Mouse (Mus musculus) T-helper 1 cell (primary cell): ENCODE results near the gene Rsph14.

Source experiments
- in situ Hi-C: fragments of 300-600 bp; cut with MboI, MseI; formaldehyde crosslinking; loops from one replicate; pipeline ENCODE4 v1.15.1; 2025; ENCODE audit warnings: high pct_unique_total_duplicates

Rsph14 gene

GRCm38 (mm10) chr10:74994863-74995262, 37.5 kb downstream of the Rsph14 start:
- in situ Hi-C loops: no loop called here

DNA sequence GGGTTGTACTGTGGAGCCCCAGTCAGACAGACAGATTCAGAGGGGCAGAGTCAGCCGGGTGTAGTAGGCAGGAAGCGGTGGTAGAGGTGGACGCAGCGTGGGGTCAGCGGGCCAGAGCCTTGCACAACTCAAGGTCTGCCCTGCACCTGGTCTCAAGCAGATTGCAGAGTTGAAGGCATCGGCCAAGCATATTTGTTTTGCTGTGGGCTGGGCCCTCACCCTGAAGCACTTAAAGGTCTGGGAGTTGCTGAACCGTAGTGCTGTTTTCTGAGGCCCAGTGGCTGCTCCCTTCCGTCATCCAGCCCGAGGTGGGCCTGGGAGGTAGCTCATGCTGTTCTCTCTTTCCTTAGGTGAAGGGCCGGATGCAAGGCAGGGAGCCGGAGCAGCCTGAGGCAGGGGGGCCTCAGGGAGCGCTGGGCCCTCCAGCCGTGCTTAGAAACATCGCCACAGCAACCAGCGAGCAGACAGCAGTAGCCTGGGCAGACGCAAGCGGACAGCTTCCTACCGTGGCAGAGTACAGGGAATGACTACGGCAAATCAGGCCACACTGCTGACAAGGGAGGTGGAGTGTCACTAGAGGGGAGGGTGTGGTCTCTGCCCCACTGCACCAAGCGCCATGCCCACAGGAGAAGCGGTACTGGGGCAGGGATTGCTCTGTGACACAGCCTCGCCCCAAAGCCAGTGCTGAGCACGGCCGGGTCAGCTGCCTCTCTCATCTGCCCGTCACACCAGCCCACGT, 41.6 kb downstream of the Rsph14 start:
- in situ Hi-C loops: no loop called here

DNA sequence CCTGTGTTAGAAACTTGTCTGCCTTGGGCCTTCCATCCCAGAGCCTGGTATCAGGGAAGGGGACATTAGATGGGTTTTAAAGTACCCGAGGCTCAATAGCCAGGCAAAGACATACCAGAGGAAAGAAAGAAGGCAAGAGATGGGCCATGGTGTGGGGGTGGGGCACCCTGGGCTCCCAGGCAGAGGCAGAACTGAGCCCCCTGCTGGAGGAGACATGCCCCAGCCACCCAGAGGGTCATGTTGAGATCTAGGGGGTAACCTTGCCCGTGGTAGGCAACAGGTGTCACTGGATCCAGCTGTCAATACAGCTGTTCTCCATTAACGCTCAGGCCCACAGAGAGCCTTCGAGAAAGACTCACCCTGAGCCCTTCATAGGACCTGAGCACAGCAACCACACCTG, 42.6 kb downstream of the Rsph14 start:
- in situ Hi-C loops: no loop called here

DNA sequence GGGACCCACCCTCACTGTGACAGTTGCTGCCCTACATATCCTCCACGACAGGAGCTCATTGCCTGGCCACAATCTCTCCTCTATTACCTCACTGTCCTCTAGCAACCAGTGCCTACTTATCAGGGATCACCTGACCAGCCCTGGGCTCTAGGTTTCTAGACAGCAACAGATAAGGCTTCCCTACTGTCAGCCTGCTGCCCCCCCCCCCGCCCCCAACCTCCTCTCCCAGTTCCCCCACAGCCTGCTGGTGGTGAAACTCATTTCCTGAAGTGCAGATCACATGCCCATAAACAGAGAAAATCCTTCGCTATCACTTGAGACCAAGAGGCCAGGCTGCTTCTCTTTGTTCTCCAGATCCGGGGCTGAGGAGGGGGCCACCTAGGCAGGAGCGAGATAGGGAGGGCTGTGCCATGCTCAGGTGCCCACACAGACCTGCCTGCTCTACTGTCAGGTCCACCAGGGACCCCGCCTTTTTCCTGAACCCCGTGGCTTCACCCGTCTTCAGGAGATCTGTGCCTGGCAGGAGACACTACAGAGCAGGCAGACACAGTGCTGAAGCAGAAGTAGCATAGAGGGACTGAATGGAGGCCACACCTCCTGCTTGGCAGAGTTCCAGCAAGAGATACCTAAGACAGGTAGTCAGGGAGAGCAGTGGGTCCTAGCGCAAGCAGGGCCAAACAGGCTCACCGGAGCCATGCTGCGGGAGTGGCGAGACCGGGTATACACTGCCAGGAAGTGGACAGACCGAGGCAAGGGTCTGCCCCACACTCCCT, 44.5 kb downstream of the Rsph14 start:
- in situ Hi-C loops: no loop called here

DNA sequence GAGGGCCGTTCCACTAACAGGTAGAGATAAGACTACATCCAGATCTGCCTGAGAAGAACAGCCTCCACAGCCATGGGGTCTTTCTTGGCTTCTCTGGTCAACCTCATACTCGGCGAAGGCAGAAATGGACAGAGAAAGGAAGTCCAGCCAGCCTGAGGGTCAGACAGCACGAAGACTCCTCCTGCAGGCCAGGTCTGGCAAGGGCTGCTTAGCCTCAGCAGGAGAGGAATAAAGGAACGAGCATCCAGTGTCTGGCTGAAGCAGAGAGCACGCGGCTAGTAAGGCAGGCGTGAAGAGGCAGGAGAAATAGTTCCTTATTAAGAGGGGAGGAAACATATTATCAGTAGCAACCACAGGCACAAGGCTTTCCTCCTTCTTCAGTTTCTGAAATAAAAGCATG, 49.2 kb downstream of the Rsph14 start:
- in situ Hi-C loops: no loop called here

DNA sequence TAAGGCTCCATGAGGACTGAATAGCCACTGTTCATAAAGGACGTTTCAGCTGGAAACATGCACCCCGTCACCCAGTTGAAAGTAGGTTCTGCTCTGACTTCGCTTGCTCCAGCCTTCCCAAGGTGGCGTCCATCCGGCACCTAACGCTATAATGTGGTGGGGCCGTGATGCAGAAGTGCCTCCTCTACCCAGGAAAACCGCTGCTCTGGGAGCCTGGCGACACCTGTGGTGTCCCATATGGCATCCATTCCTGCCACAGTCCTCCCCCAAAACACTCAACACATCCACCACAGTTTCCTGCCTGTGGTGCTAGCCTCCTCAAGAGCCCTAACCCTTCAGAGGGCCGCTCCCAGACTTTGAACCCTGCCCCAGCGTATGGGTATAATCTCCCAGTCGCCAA, 51.2 kb downstream of the Rsph14 start:
- in situ Hi-C loops: no loop called here

DNA sequence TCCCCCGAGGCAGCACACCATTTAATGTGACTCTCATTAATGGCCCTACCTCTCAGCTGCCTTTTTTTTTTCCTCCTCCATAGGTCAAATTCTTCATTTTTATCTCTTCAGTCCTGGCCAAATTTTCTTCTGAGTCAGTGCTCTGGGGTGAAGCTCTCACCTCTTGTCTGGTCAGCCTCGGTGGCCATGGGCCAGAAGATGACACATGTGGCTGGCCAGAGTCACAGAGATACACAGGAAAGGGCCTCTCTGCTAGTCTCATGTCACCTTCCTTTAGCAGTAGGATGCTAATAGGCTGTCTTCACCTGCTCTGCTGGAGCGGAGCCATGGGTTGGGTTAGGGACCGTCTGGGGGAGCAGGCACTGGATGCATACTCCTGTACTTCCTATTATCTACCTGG, 54.3 kb downstream of the Rsph14 start:
- in situ Hi-C loops: no loop called here

- in situ Hi-C loops: no loop called here
Measured at GRCm38 (mm10) chr10:74976429-74976828, 56.0 kb downstream of the Rsph14 start.

- in situ Hi-C loops: no loop called here
Measured at GRCm38 (mm10) chr10:74975626-74976025, 56.8 kb downstream of the Rsph14 start.

GRCm38 (mm10) chr10:74973026-74973425, 59.4 kb downstream of the Rsph14 start:
- in situ Hi-C loops: no loop called here

- in situ Hi-C loops: no loop called here
Measured at GRCm38 (mm10) chr10:74969266-74969665, 63.1 kb downstream of the Rsph14 start.

DNA sequence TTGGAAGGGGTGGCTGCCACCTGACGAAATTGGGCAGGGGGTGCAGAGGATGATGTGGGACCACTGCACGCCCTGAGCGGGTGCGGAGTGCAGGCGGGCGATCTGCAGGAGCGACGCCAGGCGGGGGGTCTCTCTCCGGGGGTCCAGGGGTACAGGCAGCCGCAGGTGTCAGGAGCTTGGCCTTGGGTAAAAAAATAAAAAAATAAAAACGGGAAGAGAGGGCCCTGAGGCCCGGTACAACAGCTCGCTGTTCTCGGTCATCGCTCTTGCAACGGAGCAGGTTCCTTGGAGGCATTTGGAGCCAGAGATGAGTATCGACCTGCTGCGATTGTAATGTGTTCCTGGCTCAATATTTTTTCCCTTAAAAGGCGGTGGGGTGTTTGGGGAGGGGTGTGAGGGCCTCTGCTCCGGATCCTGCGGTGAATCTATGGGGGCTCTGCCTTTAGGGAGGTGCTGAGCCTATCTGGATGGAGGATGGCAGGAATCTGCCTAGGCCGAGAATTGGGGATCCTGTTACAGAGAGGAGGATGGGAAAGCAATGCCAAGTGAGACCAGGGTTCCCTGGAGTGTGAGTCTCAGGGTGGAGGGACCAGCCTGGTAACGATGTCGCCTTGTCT, 64.6 kb downstream of the Rsph14 start:
- in situ Hi-C loops: no loop called here

DNA sequence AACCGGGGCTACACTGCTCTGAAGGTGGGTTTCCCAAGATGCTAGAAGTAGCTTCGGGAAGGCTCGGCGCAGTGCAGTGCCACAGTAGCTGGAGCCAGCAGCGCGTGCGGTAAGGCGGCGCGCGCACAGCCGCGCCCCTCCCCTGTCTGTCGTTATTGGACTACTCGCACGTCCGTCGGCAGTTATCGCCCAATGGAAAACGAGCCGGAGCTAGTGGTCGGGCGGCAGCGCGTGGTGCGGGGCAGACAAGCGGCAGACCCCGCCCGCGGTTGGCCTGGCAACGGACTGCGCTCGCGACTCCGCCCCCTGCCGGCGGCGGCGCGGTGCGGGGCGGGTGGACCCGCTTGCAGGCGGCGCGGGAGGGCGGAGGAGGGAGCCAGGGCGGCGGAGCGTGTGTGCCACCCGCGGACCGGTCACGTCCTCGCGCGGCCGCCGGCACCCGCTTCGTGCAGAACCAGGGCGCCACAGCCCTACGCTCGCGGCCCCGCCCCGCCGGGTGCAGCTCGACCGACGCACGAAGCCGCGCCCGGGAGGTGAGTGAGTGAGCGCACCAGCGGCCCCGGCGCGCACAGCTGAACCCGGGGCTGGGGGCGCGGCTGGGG, 65.4 kb downstream of the Rsph14 start, which contains the start of gene Gnaz:
Gene Gnaz, plus strand, starts transcription at position 328 of the 602 bp plus-strand sequence.
- in situ Hi-C loops: no loop called here

DNA sequence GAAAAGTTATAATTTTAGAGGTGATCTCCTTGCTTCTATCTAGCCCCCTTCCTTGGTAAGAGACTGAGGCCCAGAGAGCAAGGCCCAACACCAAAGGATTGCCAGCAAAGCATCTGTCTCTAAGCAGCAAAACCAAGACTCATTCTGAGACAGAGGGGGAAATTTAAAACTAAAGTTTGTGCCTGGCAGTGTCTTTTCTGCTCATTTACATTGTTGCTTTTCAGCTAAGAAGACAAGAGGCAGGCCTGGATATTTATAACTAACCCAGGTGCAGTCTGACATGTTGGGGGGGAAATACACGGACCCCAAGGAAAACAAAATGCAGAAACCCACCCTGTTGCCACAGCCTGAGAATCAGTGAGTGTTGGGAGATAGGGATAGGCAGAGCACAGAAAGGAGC, 68.0 kb downstream of the Rsph14 start:
- in situ Hi-C loops: no loop called here

DNA sequence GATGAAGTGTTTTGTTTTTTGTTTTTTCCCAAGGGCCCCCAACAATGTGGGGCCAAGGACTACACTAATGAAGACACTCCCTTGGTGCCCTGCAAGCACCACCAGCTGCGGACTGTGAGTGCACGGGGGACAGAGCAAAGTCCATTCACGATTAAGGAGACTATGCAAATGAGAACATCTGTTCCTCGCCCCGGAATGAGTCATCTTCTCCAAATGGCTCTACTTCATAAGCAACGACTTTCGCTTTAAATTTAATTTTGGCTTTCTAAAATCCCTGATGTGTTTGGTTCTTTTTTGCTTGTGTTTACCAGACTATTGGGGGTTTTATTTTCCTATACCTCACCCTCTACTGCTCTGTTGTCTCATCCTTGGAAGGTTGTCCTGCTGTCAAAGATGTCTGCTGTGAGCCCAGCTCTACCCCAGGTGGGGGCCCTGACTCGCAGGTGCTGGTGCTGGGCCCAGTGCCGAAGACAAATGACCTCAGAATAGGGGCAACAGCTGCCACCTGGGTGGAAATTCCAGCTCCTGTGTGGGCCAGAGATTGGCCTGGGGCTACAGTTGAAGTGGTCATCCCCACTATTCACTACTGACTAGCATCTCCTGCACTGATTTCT, 79.4 kb downstream of the Rsph14 start:
- in situ Hi-C loops: no loop called here

DNA sequence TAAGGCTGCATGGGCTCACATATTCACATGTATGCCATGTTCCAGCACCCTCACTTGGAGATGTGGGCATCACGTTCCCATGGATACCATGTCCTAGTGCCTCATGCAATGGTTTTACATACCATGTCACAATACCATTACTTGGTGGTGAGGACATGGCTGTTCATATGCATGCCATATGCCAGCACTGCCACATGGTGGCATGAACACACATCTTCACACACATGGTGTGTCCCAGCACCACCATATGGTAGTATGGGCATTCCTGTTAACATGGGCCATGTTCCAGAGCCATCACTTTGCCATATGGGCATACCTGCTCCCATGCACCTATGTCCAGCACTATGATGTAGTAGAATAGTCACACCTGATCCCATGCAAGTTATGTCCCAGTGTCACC, 91.6 kb downstream of the Rsph14 start:
- in situ Hi-C loops: loop anchor here (5.0 kb wide), 1 partner anchor 82 kb away; no protein-coding TSS in a partner anchor

- in situ Hi-C loops: loop anchor here (5.0 kb wide), 1 partner anchor 213 kb away; no protein-coding TSS in a partner anchor
Measured at GRCm38 (mm10) chr10:74939300-74939699, 93.1 kb downstream of the Rsph14 start.

- in situ Hi-C loops: loop anchor here (5.0 kb wide), 1 partner anchor 214 kb away; no protein-coding TSS in a partner anchor
Measured at GRCm38 (mm10) chr10:74938410-74938809, 94.0 kb downstream of the Rsph14 start.

GRCm38 (mm10) chr10:74937003-74937790, 95.2 kb downstream of the Rsph14 start:
- in situ Hi-C loops: loop anchor here (5.0 kb wide), 1 partner anchor 215 kb away; no protein-coding TSS in a partner anchor

DNA sequence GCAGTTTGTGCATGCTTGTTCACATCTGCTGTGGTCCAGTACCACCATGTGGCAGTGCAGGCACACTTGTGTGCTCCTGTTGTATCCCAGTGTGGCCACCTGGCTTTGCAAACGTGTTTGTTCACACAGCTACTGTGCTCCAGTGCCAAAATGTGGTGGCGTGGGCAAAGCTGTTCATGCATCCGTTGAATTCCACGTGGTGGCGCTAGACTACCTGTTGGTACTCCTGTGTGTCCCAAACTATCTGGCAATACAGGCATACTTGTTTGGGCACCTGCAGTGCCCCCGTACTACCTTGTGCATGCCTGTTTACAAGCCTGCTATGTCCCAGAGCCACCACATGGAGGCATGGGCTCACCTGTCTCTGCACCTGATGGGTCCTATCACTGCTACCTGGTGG, 97.4 kb downstream of the Rsph14 start:
- in situ Hi-C loops: loop anchor here (5.0 kb wide), 1 partner anchor 217 kb away; no protein-coding TSS in a partner anchor

DNA sequence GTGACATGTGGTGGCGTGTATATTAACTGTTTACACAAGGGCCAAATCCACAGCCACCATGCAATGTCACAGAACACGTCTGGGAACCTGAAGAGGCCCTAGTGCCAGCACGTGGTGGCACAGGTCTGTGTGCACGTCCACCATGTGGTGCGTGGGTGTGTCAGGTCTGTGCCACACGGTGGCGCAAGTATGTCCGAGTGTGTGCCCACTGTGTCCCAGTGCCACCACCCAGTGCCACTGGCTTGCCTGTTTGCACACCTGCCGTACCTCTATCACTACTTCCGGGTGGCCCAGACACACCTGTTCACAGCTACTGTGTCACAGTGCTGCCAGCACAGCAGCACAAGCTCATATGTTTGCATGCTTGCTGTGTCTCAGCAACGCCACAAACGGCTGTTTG, 97.9 kb downstream of the Rsph14 start:
- in situ Hi-C loops: no loop called here
